Mouse (Mus musculus) granulocyte monocyte progenitor cell, adult 5-6 weeks (primary cell): ENCODE results near the gene Cemip. TPM values are rescaled to one million over a fixed set of nuclear protein-coding genes. Genes with fewer than 3 reads are reported as not detected.
A peak's percentile ranks its signal among the peaks of the same experiment; 100 is the strongest.

ENCODE experiments used
- ATAC-seq: replicated peaks from 2 replicates; pipeline ENCODE4 v1.8.0; 2016; ENCODE audit warnings: mild to moderate bottlenecking, moderate TSS enrichment, inconsistent platforms; ENCODE audit not compliant: poor library complexity, severe bottlenecking
- total RNA-seq, 2 experiments: library from RNA; stranded (forward) in 1 of 2; stranded (reverse) in 1 of 2; fragments of 200-712, 200-1000 nt in 1 of 2; fragments of >200 nt in 1 of 2; fragmentation: Nextera tagmentation in 1 of 2; gene quantifications; 2 replicates each; pipeline ENCODE4 v1.2.3; 2014 to 2017

The Cemip gene
- total RNA-seq, 2 experiments from 2014 or later, result not detected

- no peak for ATAC-seq
These were observed 109.8 kb downstream of the Cemip start for GRCm38 (mm10) chr7:83976413-83976958.

- no peak for ATAC-seq
These were observed 111.0 kb downstream of the Cemip start for GRCm38 (mm10) chr7:83975283-83975682.

- no peak for ATAC-seq
These were observed 113.8 kb downstream of the Cemip start for GRCm38 (mm10) chr7:83972485-83972884.

GRCm38 (mm10) chr7:83966047-83966818 lies 120.1 kb downstream of the Cemip start:
- ATAC-seq, result no peak

GRCm38 (mm10) chr7:83965181-83965580 lies 121.1 kb downstream of the Cemip start:
- no peak for ATAC-seq

GRCm38 (mm10) chr7:83952511-83952910 lies 133.8 kb downstream of the Cemip start:
- ATAC-seq, result no peak

- ATAC-seq, result no peak
These were observed 135.0 kb downstream of the Cemip start for GRCm38 (mm10) chr7:83951327-83951726.

GRCm38 (mm10) chr7:83949662-83950061 lies 136.6 kb downstream of the Cemip start:
- ATAC-seq, result no peak

GRCm38 (mm10) chr7:83948743-83949142 lies 137.6 kb downstream of the Cemip start:
- no peak for ATAC-seq

GRCm38 (mm10) chr7:83941701-83942101 lies 144.6 kb downstream of the Cemip start:
- ATAC-seq, result no peak

- no peak for ATAC-seq
These were observed 146.2 kb downstream of the Cemip start for GRCm38 (mm10) chr7:83940136-83940535.

GRCm38 (mm10) chr7:83939017-83939721 lies 147.1 kb downstream of the Cemip start:
- ATAC-seq, result no peak

GRCm38 (mm10) chr7:83921637-83922036 lies 164.7 kb downstream of the Cemip start:
- no peak for ATAC-seq

GRCm38 (mm10) chr7:83920241-83920640 lies 166.1 kb downstream of the Cemip start:
- ATAC-seq, result no peak

GRCm38 (mm10) chr7:83914566-83914965 lies 171.7 kb downstream of the Cemip start:
- ATAC-seq, result peak; percentile 81

GRCm38 (mm10) chr7:83913995-83914394 lies 172.3 kb downstream of the Cemip start:
- no peak for ATAC-seq

- no peak for ATAC-seq
These were observed 172.8 kb downstream of the Cemip start for GRCm38 (mm10) chr7:83913405-83913932.

- ATAC-seq, result peak; percentile 78
These were observed 174.4 kb downstream of the Cemip start for GRCm38 (mm10) chr7:83911909-83912308.

GRCm38 (mm10) chr7:83904831-83905230 lies 181.5 kb downstream of the Cemip start:
- ATAC-seq, result peak; percentile 90

GRCm38 (mm10) chr7:83902296-83903145 lies 183.8 kb downstream of the Cemip start:
- no peak for ATAC-seq
